Mouse (Mus musculus) erythroblast, adult 5-6 weeks (primary cell): ENCODE results near the gene Gm2174. TPM values are rescaled to one million over a fixed set of nuclear protein-coding genes. Genes with fewer than 3 reads are reported as not detected.

ENCODE experiments used
- ATAC-seq: replicated peaks from 2 replicates; pipeline ENCODE4 v1.8.0; 2016; ENCODE audit warnings: moderate number of reproducible peaks, mild to moderate bottlenecking, moderate TSS enrichment, inconsistent platforms; ENCODE audit not compliant: poor library complexity, low FRiP score, severe bottlenecking
- total RNA-seq, 2 experiments: library from RNA; stranded (forward) in 1 of 2; stranded (reverse) in 1 of 2; fragments of 150-400 nt in 1 of 2; fragments of 200-764, 138-1000 nt in 1 of 2; gene quantifications; 2 replicates each; pipeline versions ENCODE4 v1.2.3 to v1.2.4; 2015 to 2017; ENCODE audit warnings: low replicate concordance in 2 of 2

Gene Gm2174
- total RNA-seq, 2 experiments from 2014 or later, result 12.1 TPM; not detected in 1

DNA sequence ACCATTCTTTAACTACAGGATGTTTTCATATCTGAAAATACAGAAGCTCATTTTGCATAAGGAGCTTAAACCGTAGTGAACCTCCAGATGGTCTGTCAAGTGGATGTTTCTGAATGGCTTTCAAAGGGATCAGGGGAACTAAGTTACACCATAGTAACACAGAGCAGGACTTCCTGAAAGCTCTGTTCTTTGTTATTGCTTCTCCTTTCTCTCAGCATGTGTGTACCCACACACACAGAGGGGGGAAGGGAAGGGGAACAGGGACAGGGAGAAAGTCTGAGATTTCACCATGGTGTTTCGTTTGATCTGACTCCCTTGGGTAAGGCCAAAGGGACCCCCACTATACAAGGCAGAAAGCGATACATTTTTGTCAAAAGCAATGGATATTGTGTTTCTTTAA, 34.1 kb downstream of the Gm2174 start:
- ATAC-seq, result no peak

DNA sequence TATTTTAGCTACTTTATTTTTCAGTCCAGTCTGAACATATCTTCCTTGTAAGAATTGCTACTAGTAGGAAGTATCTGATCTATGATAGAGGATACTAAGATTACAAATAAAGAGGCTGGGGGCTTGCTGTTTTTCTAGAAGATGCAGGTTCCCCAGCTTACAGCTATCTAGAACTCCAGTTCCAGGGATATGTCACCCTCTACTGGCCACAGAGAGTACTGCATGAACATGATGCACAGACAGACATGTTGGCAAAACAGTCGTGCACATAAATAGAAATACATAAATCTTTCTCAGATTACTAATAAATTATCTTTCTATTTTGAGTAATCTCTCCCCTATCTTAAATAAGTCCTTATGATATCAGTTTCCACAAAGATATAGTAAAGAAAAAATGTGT, 42.0 kb downstream of the Gm2174 start:
- peak; percentile 79; the same call in 1 of the 2 replicates for ATAC-seq

GRCm38 (mm10) chrX:56497241-56497640, 49.5 kb downstream of the Gm2174 start:
- ATAC-seq, result no peak

Other genes starting within 250 kb of the Gm2174 start
- not detected in 2 replicates for gene Gm773, start 235.1 kb upstream of the Gm2174 start, total RNA-seq (2015; ENCODE audit: low replicate concordance)
- not detected in 2 replicates for gene Gm773, start 235.1 kb upstream of the Gm2174 start, total RNA-seq (2017; ENCODE audit: low replicate concordance)
- 0.42 TPM in 1 of 2 replicates, not detected in the other for gene Zfp449, start 101.6 kb upstream of the Gm2174 start, total RNA-seq (2015; ENCODE audit: low replicate concordance)
- 0.17 TPM in 1 of 2 replicates, not detected in the other for gene Zfp449, start 101.6 kb upstream of the Gm2174 start, total RNA-seq (2017; ENCODE audit: low replicate concordance)
- gene Smim10l2a, start 73.4 kb upstream of the Gm2174 start, total RNA-seq (2015; ENCODE audit: low replicate concordance), result not detected in 2 replicates
- not detected in 2 replicates for gene Smim10l2a, start 73.4 kb upstream of the Gm2174 start, total RNA-seq (2017; ENCODE audit: low replicate concordance)
- 234 and 283 TPM in 2 replicates for gene Ints6l, start 6.9 kb downstream of the Gm2174 start, total RNA-seq (2015; ENCODE audit: low replicate concordance)
- gene Ints6l, start 6.9 kb downstream of the Gm2174 start, total RNA-seq (2017; ENCODE audit: low replicate concordance), result 177 and 200 TPM in 2 replicates
- not detected in 2 replicates for gene Gm10477, start 76.8 kb downstream of the Gm2174 start, total RNA-seq (2015; ENCODE audit: low replicate concordance)
- 44.9 TPM in 1 of 2 replicates, not detected in the other for gene Gm10477, start 76.8 kb downstream of the Gm2174 start, total RNA-seq (2017; ENCODE audit: low replicate concordance)
- not detected in 2 replicates for gene Gm648, start 101.6 kb downstream of the Gm2174 start, total RNA-seq (2015; ENCODE audit: low replicate concordance)
- gene Gm648, start 101.6 kb downstream of the Gm2174 start, total RNA-seq (2017; ENCODE audit: low replicate concordance), result 0.84 TPM in 1 of 2 replicates, not detected in the other
- gene Mmgt1, start 150.1 kb downstream of the Gm2174 start, total RNA-seq (2015; ENCODE audit: low replicate concordance), result 6.5 and 10.9 TPM in 2 replicates
- 5.9 and 6.8 TPM in 2 replicates for gene Mmgt1, start 150.1 kb downstream of the Gm2174 start, total RNA-seq (2017; ENCODE audit: low replicate concordance)
- 2.9 and 7.7 TPM in 2 replicates for gene Slc9a6, start 161.8 kb downstream of the Gm2174 start, total RNA-seq (2015; ENCODE audit: low replicate concordance)
- gene Slc9a6, start 161.8 kb downstream of the Gm2174 start, total RNA-seq (2017; ENCODE audit: low replicate concordance), result 1.4 and 1.9 TPM in 2 replicates